Mouse (Mus musculus): ENCODE results near the gene Prr11. TPM values are rescaled to one million over a fixed set of nuclear protein-coding genes. Genes with fewer than 3 reads are reported as not detected.
"Not testable (repeated sequence)": the region's sequence is repeated elsewhere in the genome, so short reads cannot be mapped to it uniquely, and the experiment has no call there.

Prr11 gene
- polyA plus RNA-seq, 1 experiment from 2014 or later = 19.6 TPM

DNA sequence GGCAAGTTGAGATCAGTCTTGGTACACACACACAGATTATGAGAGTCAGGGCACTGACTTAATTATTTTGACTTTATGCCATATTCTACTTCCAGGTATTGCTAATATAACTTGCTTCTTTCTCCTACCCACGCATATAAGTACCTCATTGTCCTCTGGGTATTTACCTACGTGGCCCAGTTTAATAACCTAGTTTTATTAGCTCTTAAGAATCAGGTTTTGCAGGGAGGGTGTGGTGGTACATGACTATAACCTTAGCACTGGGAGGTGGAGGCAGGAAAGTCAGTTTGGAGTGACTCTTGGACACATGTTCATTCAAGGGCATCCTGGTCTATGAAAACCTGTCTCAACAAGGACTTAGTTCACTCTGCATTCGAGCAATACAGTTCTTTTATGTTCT, 46.4 kb downstream of the Prr11 start:
- DNase-seq (ENCODE audit: low spot score) (no peak), ATAC-seq (ENCODE audit: low FRiP score) (no peak)
- no peak overlapping the region for H3K27ac ChIP-seq (ENCODE audit: low read depth, low read length)
- no peaks in the 10 kb centered on the region for H3K27me3 ChIP-seq (ENCODE audit: control insufficient read depth, insufficient read depth, low read length)
- H3K4me1 ChIP-seq (replicated peaks; ENCODE audit: control insufficient read depth, insufficient read depth, low read length) = no peaks in the 10 kb centered on the region
- H3K4me2 ChIP-seq (replicated peaks; ENCODE audit: low read depth, low read length) = no peak overlapping the region
- no peak overlapping the region for H3K4me3 ChIP-seq (ENCODE audit: low read depth, low read length)
- 77% methylated on average over 3 of the region's 3 CpGs for WGBS
- H3K36me3 ChIP-seq (ENCODE audit: control insufficient read depth, insufficient read depth, low read length) = no peaks in the 10 kb centered on the region; the same call in 1 of the 2 replicates
- no peak overlapping the region for H3K9ac ChIP-seq (ENCODE audit: low read depth, low read length)
- H3K9me3 ChIP-seq (ENCODE audit: control insufficient read depth, low read length) = no peaks in the 10 kb centered on the region

DNA sequence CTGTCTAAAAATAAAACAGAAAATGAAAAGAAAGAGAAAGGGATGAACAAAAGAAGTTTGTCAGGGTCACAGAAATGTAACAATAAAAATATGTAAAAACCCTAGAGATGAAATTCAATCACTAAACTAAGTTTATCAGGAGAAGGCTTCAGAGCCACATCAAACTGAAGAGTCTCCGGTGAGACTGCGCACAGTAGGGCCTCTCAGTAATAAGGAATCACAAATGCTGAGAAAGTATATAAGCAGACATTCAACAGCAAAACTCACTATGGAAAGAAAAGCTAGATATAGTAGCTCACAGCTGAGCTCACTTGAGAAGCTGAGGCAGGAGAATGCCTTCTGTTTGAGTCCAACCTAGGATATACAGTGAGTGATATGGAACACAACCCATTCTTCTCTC, 48.1 kb downstream of the Prr11 start:
- Histone ChIP-seq H3K4me2 (replicated peaks; ENCODE audit: low read depth, low read length) (no peak overlapping the region), H3K9me3 (ENCODE audit: control insufficient read depth, low read length) (no peaks in the 10 kb centered on the region), H3K36me3 (ENCODE audit: control insufficient read depth, insufficient read depth, low read length) (no peaks in the 10 kb centered on the region; the same call in 1 of the 2 replicates), H3K27me3 (ENCODE audit: control insufficient read depth, insufficient read depth, low read length) (no peaks in the 10 kb centered on the region), H3K9ac (ENCODE audit: low read depth, low read length) (no peak overlapping the region), H3K27ac (ENCODE audit: low read depth, low read length) (no peak overlapping the region), H3K4me3 (ENCODE audit: low read depth, low read length) (no peak overlapping the region), H3K4me1 (replicated peaks; ENCODE audit: control insufficient read depth, insufficient read depth, low read length) (no peaks in the 10 kb centered on the region)
- no peak for ATAC-seq (ENCODE audit: low FRiP score)
- no peak for DNase-seq (ENCODE audit: low spot score)
- 95% methylated on average over 2 of the region's 2 CpGs for WGBS

- WGBS = 91% methylated on average over 6 of the region's 6 CpGs
Measured at GRCm38 (mm10) chr11:87056286-87056685, 52.2 kb downstream of the Prr11 start.

DNA sequence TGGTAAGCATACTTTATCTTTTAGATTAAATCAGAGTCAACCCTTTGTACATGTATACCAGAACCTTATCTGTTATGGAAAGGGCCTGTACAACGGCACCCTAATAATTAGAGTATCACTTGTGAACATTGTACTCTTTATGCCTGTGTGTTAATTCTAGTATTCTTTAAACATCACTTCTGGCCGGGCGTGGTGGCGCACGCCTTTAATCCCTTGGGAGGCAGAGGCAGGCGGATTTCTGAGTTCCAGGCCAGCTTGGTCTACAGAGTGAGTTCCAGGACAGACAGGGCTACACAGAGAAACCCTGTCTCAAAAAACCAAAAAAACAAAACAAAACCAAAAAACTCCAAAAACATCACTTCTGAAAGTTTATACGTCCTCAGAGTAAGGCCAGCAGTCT, 59.6 kb downstream of the Prr11 start:
- H3K4me3 ChIP-seq (ENCODE audit: low read depth, low read length); H3K36me3 ChIP-seq (ENCODE audit: control insufficient read depth, insufficient read depth, low read length); H3K9me3 ChIP-seq (ENCODE audit: control insufficient read depth, low read length); H3K9ac ChIP-seq (ENCODE audit: low read depth, low read length); DNase-seq (ENCODE audit: low spot score); H3K4me2 ChIP-seq (replicated peaks; ENCODE audit: low read depth, low read length); H3K4me1 ChIP-seq (replicated peaks; ENCODE audit: control insufficient read depth, insufficient read depth, low read length); H3K27ac ChIP-seq (ENCODE audit: low read depth, low read length); ATAC-seq (ENCODE audit: low FRiP score); H3K27me3 ChIP-seq (ENCODE audit: control insufficient read depth, insufficient read depth, low read length): not testable (repeated sequence)
- 93% methylated on average over 7 of the region's 7 CpGs for WGBS

More at GRCm38 (mm10) chr11:87056286-87056685, 52.2 kb downstream of the Prr11 start:
- Histone ChIP-seq H3K4me3 (ENCODE audit: low read depth, low read length) (no peak overlapping the region), H3K9me3 (ENCODE audit: control insufficient read depth, low read length) (no peaks in the 10 kb centered on the region), H3K27ac (ENCODE audit: low read depth, low read length) (no peak overlapping the region), H3K36me3 (ENCODE audit: control insufficient read depth, insufficient read depth, low read length) (no peaks in the 10 kb centered on the region), H3K27me3 (ENCODE audit: control insufficient read depth, insufficient read depth, low read length) (no peaks in the 10 kb centered on the region), H3K9ac (ENCODE audit: low read depth, low read length) (no peak overlapping the region), H3K4me2 (replicated peaks; ENCODE audit: low read depth, low read length) (no peak overlapping the region), H3K4me1 (replicated peaks; ENCODE audit: control insufficient read depth, insufficient read depth, low read length) (no peaks in the 10 kb centered on the region)
- DNase-seq (ENCODE audit: low spot score) (no peak), ATAC-seq (ENCODE audit: low FRiP score) (no peak)

DNA sequence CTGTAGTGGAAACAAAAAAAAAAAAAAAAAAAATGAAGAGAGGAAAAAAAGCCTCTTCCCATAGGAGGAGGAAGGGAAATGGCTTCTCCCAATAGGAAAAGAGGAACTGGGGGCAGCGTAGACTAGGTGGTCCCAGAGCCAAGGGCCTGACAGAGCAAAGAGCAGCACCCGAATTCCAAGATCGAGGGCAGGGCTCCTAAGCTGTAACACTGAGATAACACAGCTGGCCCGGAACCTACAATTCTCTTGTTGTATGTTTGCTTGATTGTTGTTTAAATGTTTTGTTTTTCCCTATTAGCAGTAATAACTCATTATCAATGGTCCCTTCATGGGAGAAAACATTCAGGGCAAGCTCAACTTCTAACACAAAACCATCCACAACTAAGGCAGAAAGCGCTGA, 61.5 kb downstream of the Prr11 start:
- H3K9ac ChIP-seq (ENCODE audit: low read depth, low read length) = no peak overlapping the region
- H3K36me3 ChIP-seq (ENCODE audit: control insufficient read depth, insufficient read depth, low read length) = peaks cover 2% of the 10 kb centered on the region; the same call in 1 of the 2 replicates
- DNase-seq (ENCODE audit: low spot score) (no peak), ATAC-seq (ENCODE audit: low FRiP score) (no peak)
- 89% methylated on average over 5 of the region's 5 CpGs for WGBS
- no peak overlapping the region for H3K4me3 ChIP-seq (ENCODE audit: low read depth, low read length)
- H3K27ac ChIP-seq (ENCODE audit: low read depth, low read length) = no peak overlapping the region
- no peaks in the 10 kb centered on the region for H3K4me1 ChIP-seq (replicated peaks; ENCODE audit: control insufficient read depth, insufficient read depth, low read length)
- H3K9me3 ChIP-seq (ENCODE audit: control insufficient read depth, low read length) = no peaks in the 10 kb centered on the region
- H3K4me2 ChIP-seq (replicated peaks; ENCODE audit: low read depth, low read length) = no peak overlapping the region
- H3K27me3 ChIP-seq (ENCODE audit: control insufficient read depth, insufficient read depth, low read length) = no peaks in the 10 kb centered on the region

DNA sequence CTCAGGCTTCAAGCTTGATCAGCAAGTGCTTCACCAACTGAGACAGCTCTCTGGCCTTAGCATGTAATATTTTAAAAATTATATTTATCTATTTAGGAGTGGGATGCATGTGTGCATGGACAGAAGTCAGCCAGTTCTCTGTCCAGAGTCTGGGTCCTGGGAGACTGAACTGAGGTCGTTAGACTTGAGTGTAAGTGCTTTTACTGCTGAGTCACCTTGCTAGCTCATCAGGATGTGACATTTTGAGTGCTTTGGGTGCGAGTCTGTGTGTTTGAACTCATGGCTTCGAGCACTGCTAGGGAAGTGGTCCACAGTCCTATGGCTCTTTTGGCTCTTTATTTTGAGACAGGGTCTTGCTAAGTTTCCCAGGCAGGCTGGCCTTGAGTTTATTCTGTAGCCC, 65.5 kb downstream of the Prr11 start:
- ATAC-seq (ENCODE audit: low FRiP score) (no peak), DNase-seq (ENCODE audit: low spot score) (no peak)
- Histone ChIP-seq H3K9ac (ENCODE audit: low read depth, low read length) (no peak overlapping the region), H3K4me3 (ENCODE audit: low read depth, low read length) (no peak overlapping the region), H3K36me3 (ENCODE audit: control insufficient read depth, insufficient read depth, low read length) (peaks cover 11% of the 10 kb centered on the region), H3K4me1 (replicated peaks; ENCODE audit: control insufficient read depth, insufficient read depth, low read length) (no peaks in the 10 kb centered on the region), H3K27ac (ENCODE audit: low read depth, low read length) (no peak overlapping the region), H3K9me3 (ENCODE audit: control insufficient read depth, low read length) (no peaks in the 10 kb centered on the region), H3K27me3 (ENCODE audit: control insufficient read depth, insufficient read depth, low read length) (no peaks in the 10 kb centered on the region), H3K4me2 (replicated peaks; ENCODE audit: low read depth, low read length) (no peak overlapping the region)
- 87% methylated on average over 3 of the region's 3 CpGs for WGBS

DNA sequence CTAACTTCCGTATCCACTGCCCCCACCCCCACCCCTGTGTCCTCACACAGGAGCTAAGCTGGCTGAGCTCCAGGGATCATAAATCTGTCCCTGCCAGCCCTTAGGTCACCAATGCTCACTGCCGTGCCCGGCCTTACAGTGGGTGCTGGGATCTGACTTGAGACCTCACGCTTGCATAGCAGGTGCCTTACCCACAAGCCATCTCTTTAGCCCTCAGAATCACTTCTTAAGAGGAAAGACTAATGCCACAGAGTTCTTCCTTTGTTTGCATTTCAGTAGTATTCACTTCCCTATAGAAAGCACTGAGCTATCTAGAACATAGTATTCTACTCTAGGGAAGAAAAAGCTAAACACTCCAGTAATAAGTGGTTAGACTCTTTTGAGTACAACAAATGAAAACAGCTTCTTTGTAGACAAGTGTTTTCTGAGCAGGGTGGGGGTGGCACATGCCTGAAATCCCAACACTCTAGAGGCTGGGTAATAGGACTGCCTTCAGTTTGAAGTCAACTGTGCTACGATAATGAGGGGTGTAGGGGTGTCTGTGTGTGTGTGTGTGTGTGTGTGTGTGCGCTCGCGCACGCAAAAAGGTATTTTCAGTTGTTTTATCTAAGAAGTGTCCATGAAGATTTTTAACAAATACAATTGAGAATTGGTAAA, 69.1 kb downstream of the Prr11 start:
- Histone ChIP-seq H3K4me2 (replicated peaks; ENCODE audit: low read depth, low read length) (no peak overlapping the region), H3K36me3 (ENCODE audit: control insufficient read depth, insufficient read depth, low read length) (peaks cover 13% of the 10 kb centered on the region), H3K27ac (ENCODE audit: low read depth, low read length) (no peak overlapping the region), H3K4me3 (ENCODE audit: low read depth, low read length) (no peak overlapping the region), H3K9ac (ENCODE audit: low read depth, low read length) (no peak overlapping the region), H3K9me3 (ENCODE audit: control insufficient read depth, low read length) (no peaks in the 10 kb centered on the region), H3K27me3 (ENCODE audit: control insufficient read depth, insufficient read depth, low read length) (no peaks in the 10 kb centered on the region), H3K4me1 (replicated peaks; ENCODE audit: control insufficient read depth, insufficient read depth, low read length) (no peaks in the 10 kb centered on the region)
- DNase-seq (ENCODE audit: low spot score) = no peak
- WGBS = 89% methylated on average over 9 of the region's 9 CpGs
- ATAC-seq (ENCODE audit: low FRiP score) = no peak

MicroRNAs encoded within 50 kb of the gene (microRNA counts, 519-probe panel; counts per million panel counts)
- 6,172 counts per million, percentile 87 among the panel's probes with 10 or more counts for microRNA mmu-miR-301a

Other genes starting within 250 kb of the Prr11 start
- 6.8 and 7.3 TPM in 2 replicates for gene Ypel2, start 115.0 kb downstream of the Prr11 start, polyA plus RNA-seq (2014; fragmentation: Nextera tagmentation; extraction: Ambion mirVana)
- gene Gdpd1, start 34.6 kb downstream of the Prr11 start, polyA plus RNA-seq (2014; fragmentation: Nextera tagmentation; extraction: Ambion mirVana) = 99.1 and 114 TPM in 2 replicates
- gene Smg8, start 21.9 kb downstream of the Prr11 start, polyA plus RNA-seq (2014; fragmentation: Nextera tagmentation; extraction: Ambion mirVana) = 25.9 and 29.8 TPM in 2 replicates
- 95.8 and 101 TPM in 2 replicates for gene Ska2, start 526 bp upstream of the Prr11 start, polyA plus RNA-seq (2014; fragmentation: Nextera tagmentation; extraction: Ambion mirVana)
- gene Trim37, start 18.4 kb upstream of the Prr11 start, polyA plus RNA-seq (2014; fragmentation: Nextera tagmentation; extraction: Ambion mirVana) = 76.2 and 78.9 TPM in 2 replicates

All from hindbrain, embryonic 11.5 days (tissue).